Mouse (Mus musculus): Measurements from ENCODE around the gene Orc3. TPM values are rescaled to one million over a fixed set of nuclear protein-coding genes. Genes with fewer than 3 reads are reported as not detected.

The Orc3 gene
- 91.7 and 97.2 TPM in 2 replicates for polyA plus RNA-seq (2015; fragmentation: Nextera tagmentation; extraction: Ambion mirVana)

- 0% methylated on average over 42 of the region's 42 CpGs for WGBS
- H3K9ac ChIP-seq = peak within 1 kb of the TSS; percentile 89
- H3K4me2 ChIP-seq = peak within 1 kb of the TSS; percentile 94
These were observed at the start of gene Orc3, which contains the start of gene Rars2 for GRCm38 (mm10) chr4:34614630-34615094. Orc3 (minus strand) TSS chr4:34614944. Rars2 (plus strand) TSS chr4:34614957.

DNA sequence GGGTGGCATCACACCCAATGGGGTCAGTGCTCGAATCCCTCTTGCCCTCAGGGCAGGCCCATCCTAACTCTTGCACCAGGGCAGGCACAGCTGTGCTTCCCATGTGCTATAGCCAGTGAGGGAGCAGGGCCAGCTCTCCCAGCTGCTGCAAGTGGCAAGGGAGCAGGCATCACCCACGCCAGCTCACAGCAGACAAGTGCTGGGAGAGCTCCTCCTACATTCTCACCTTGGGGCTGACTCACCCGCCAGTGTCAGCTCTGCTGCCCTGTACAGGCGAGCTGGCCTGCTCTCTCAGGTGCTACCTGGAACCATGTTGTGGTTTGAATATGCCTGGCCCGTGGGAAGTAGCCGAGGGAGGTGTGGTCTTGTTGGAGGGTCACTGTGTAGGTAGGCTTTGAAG lies 47.2 kb upstream of the Orc3 start:
- Histone ChIP-seq H3K9ac (no peak overlapping the region), H3K27me3 (no peaks in the 10 kb centered on the region), H3K27ac (no peak overlapping the region), H3K4me1 (no peaks in the 10 kb centered on the region), H3K4me2 (no peak overlapping the region), H3K36me3 (ENCODE audit: poor library complexity, severe bottlenecking) (peaks cover 82% of the 10 kb centered on the region), H3K4me3 (no peak overlapping the region), H3K9me3 (replicated peaks) (no peaks in the 10 kb centered on the region)
- ATAC-seq = peak; percentile 27; the same call in 1 of the 2 replicates
- WGBS = 87% methylated on average over 6 of the region's 6 CpGs

More at GRCm38 (mm10) chr4:34614630-34615094, at the start of gene Orc3, which contains the start of gene Rars2:
- peak within 1 kb of the TSS; percentile 84 for H3K4me3 ChIP-seq
- H3K4me1 ChIP-seq = peaks cover 26% of the 10 kb centered on the region
- no peaks in the 10 kb centered on the region for H3K27me3 ChIP-seq
- H3K9me3 ChIP-seq (replicated peaks) = no peaks in the 10 kb centered on the region
- ATAC-seq = peak; percentile 100
- peak within 1 kb of the TSS; percentile 82 for H3K27ac ChIP-seq
- H3K36me3 ChIP-seq (ENCODE audit: poor library complexity, severe bottlenecking) = peaks cover 2% of the 10 kb centered on the region

DNA sequence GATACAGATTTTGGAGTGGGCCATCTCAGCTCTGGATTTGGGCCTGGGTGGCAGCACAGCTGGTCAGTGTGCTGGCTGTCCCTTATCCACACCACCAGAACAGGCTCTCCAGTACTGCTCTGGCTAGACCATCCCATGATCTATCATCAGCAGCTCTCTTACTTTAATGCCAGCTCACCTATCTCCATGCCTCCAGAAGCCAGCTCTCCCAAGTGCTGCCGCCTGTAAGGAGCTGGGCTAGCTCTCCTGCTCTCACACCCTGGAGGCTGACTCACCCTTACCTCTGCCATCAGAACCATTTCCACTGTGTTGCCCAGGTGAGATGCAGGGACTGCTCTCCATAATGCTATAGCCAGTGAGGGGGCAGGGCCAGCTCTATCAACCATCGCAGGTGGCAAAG lies 46.8 kb upstream of the Orc3 start:
- H3K9me3 ChIP-seq (replicated peaks) = no peaks in the 10 kb centered on the region
- peak; percentile 24; the same call in 1 of the 2 replicates for ATAC-seq
- no peak overlapping the region for H3K4me3 ChIP-seq
- H3K9ac ChIP-seq = no peak overlapping the region
- H3K4me1 ChIP-seq = no peaks in the 10 kb centered on the region
- WGBS = 91% methylated on average over 1 of the region's 2 CpGs
- peaks cover 82% of the 10 kb centered on the region for H3K36me3 ChIP-seq (ENCODE audit: poor library complexity, severe bottlenecking)
- no peak overlapping the region for H3K27ac ChIP-seq
- no peaks in the 10 kb centered on the region for H3K27me3 ChIP-seq
- H3K4me2 ChIP-seq = no peak overlapping the region

DNA sequence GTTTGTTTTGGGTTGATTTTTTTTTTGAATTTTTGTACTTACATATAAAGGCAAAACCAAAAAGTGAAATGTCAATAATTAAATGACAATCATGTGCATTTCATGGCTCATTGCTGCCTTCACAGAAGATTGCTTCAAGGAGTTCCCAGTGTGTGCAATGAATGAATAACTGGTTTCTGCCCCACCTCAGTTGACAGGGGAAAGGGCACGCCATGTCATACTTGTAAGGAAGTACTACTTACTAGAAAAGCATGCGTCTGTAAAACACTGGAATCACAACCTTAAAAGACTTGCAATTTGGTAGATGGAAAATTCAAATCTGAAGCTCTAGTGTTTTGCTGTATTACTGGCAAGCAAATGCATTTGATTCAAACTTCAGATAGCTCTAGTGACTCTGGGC lies 44.3 kb upstream of the Orc3 start:
- no peak overlapping the region for H3K4me2 ChIP-seq
- H3K36me3 ChIP-seq (ENCODE audit: poor library complexity, severe bottlenecking) = peaks cover 83% of the 10 kb centered on the region

DNA sequence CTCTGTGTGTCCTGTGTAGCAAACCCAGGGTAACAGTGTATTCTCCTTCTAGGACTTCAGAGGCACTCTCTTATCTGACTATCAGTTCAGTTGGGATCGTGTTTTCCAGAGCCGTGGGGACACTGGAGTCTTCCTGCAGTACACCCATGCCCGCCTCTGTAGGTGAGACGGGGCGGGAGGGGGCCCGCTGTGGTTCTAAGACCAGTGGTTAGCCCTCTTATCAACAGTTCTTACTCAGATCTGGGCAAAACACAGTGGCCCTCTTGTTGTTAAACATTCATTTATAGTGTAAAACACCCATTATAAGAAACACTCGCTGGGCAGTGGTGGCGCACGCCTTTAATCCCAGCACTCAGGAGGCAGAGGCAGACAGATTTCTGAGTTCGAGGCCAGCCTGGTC lies 41.4 kb upstream of the Orc3 start:
- Histone ChIP-seq H3K27me3 (no peaks in the 10 kb centered on the region), H3K9me3 (replicated peaks) (no peaks in the 10 kb centered on the region), H3K36me3 (ENCODE audit: poor library complexity, severe bottlenecking) (peaks cover 77% of the 10 kb centered on the region), H3K4me2 (no peak overlapping the region), H3K4me1 (no peaks in the 10 kb centered on the region), H3K27ac (no peak overlapping the region), H3K9ac (no peak overlapping the region), H3K4me3 (no peak overlapping the region)
- no peak for ATAC-seq
- 95% methylated on average over 10 of the region's 10 CpGs for WGBS

More for the DNA sequence above, 44.3 kb upstream of the Orc3 start:
- WGBS = 94% methylated on average over 2 of the region's 2 CpGs
- H3K4me3 ChIP-seq = no peak overlapping the region
- H3K27me3 ChIP-seq = no peaks in the 10 kb centered on the region
- H3K4me1 ChIP-seq = no peaks in the 10 kb centered on the region
- no peak overlapping the region for H3K27ac ChIP-seq
- no peak overlapping the region for H3K9ac ChIP-seq
- H3K9me3 ChIP-seq (replicated peaks) = no peaks in the 10 kb centered on the region
- ATAC-seq = no peak

- ATAC-seq = no peak
- WGBS = 93% methylated on average over 7 of the region's 7 CpGs
- no peak overlapping the region for H3K9ac ChIP-seq
- no peaks in the 10 kb centered on the region for H3K4me1 ChIP-seq
- H3K4me3 ChIP-seq = no peak overlapping the region
- no peaks in the 10 kb centered on the region for H3K9me3 ChIP-seq (replicated peaks)
- no peak overlapping the region for H3K27ac ChIP-seq
- no peak overlapping the region for H3K4me2 ChIP-seq
- peaks cover 62% of the 10 kb centered on the region for H3K36me3 ChIP-seq (ENCODE audit: poor library complexity, severe bottlenecking)
- H3K27me3 ChIP-seq = no peaks in the 10 kb centered on the region
These were observed 38.4 kb upstream of the Orc3 start for GRCm38 (mm10) chr4:34653179-34653578.

GRCm38 (mm10) chr4:34644779-34645178 lies 30.0 kb upstream of the Orc3 start:
- H3K36me3 ChIP-seq (ENCODE audit: poor library complexity, severe bottlenecking) = peaks cover 56% of the 10 kb centered on the region
- no peak overlapping the region for H3K9ac ChIP-seq
- H3K4me2 ChIP-seq = no peak overlapping the region
- ATAC-seq = no peak
- no peak overlapping the region for H3K27ac ChIP-seq
- no peaks in the 10 kb centered on the region for H3K4me1 ChIP-seq
- no peaks in the 10 kb centered on the region for H3K9me3 ChIP-seq (replicated peaks)
- no peaks in the 10 kb centered on the region for H3K27me3 ChIP-seq
- H3K4me3 ChIP-seq = no peak overlapping the region

DNA sequence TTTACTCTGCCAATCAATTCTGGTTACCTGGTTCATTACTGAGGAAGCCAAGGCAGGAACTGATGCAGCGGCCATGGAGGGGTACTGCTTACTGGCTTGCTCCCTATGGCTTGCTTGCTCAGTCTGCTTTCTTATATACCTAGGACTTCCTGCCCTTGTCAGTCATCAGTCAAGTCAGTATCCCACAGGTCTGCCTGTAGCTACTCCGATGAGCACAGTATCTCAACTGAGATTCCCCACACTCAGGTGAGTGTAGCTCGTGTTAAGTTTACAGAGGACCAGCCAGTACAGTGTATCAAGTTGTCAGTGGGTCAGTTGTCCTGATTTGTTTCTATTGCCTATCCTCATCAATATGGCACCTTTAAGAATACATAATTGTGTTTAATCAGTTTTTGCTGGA lies 26.0 kb upstream of the Orc3 start:
- H3K9me3 ChIP-seq (replicated peaks) = no peaks in the 10 kb centered on the region
- no peaks in the 10 kb centered on the region for H3K27me3 ChIP-seq
- WGBS = 94% methylated on average over 3 of the region's 3 CpGs
- ATAC-seq = no peak
- H3K27ac ChIP-seq = no peak overlapping the region
- H3K4me3 ChIP-seq = no peak overlapping the region
- H3K9ac ChIP-seq = no peak overlapping the region
- no peaks in the 10 kb centered on the region for H3K4me1 ChIP-seq
- no peak overlapping the region for H3K4me2 ChIP-seq
- H3K36me3 ChIP-seq (ENCODE audit: poor library complexity, severe bottlenecking) = peaks cover 34% of the 10 kb centered on the region

- Histone ChIP-seq H3K9me3 (replicated peaks) (no peaks in the 10 kb centered on the region), H3K9ac (no peak overlapping the region), H3K4me2 (no peak overlapping the region), H3K27me3 (no peaks in the 10 kb centered on the region), H3K4me1 (no peaks in the 10 kb centered on the region), H3K4me3 (no peak overlapping the region), H3K36me3 (ENCODE audit: poor library complexity, severe bottlenecking) (peaks cover 34% of the 10 kb centered on the region), H3K27ac (no peak overlapping the region)
- no peak for ATAC-seq
- 91% methylated on average over 5 of the region's 5 CpGs for WGBS
These were observed 25.1 kb upstream of the Orc3 start for GRCm38 (mm10) chr4:34639745-34640364.

DNA sequence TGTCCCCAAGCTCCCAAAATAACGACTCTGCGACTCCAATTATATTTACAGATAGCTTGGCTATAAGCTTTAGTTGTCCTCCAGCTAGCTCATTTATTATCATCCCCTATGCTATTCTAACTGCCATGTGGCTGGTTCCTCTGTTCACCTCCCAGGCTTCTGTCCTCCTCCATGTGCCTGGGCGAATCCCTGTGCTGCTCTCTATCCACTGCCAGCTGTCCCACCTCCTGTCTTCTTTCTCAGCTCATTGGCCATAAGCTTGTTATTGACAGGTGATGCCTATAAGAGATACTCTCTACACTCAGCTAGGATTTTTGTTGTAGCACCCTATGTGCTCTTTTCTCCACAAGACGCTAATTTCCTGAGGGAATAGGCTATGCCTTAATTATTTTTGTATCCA lies 23.1 kb upstream of the Orc3 start:
- no peak overlapping the region for H3K4me2 ChIP-seq
- H3K9me3 ChIP-seq (replicated peaks) = no peaks in the 10 kb centered on the region
- no peak overlapping the region for H3K27ac ChIP-seq
- no peak for ATAC-seq
- no peaks in the 10 kb centered on the region for H3K27me3 ChIP-seq
- H3K4me3 ChIP-seq = no peak overlapping the region
- WGBS = 88% methylated on average over 4 of the region's 4 CpGs
- no peak overlapping the region for H3K9ac ChIP-seq
- no peaks in the 10 kb centered on the region for H3K4me1 ChIP-seq
- peaks cover 40% of the 10 kb centered on the region for H3K36me3 ChIP-seq (ENCODE audit: poor library complexity, severe bottlenecking)

DNA sequence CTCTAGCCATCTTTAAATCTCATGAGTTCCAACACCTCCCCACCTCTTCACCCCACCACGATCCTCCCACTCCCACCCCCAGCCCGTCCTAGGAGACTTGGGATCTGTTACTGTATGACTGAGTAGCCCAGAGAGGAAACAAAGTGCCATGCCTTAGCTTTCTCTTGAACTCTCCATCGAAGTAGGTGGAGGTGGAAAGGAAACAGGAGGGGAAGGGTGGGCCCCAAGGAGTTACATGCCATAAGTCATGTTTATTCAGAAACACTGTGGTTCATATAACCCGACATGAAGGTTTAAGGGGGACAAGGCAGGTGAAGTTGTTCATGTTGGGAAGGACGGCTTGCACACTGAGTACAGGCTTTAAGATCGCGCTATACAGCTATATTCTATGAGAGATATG lies 22.6 kb upstream of the Orc3 start:
- Histone ChIP-seq H3K27me3 (no peaks in the 10 kb centered on the region), H3K9ac (no peak overlapping the region), H3K4me2 (no peak overlapping the region), H3K36me3 (ENCODE audit: poor library complexity, severe bottlenecking) (peaks cover 40% of the 10 kb centered on the region), H3K9me3 (replicated peaks) (no peaks in the 10 kb centered on the region), H3K4me1 (no peaks in the 10 kb centered on the region), H3K4me3 (no peak overlapping the region), H3K27ac (no peak overlapping the region)
- ATAC-seq = no peak
- WGBS = 93% methylated on average over 7 of the region's 7 CpGs

- no peak for ATAC-seq
- WGBS = 93% methylated on average over 5 of the region's 5 CpGs
These were observed 21.3 kb upstream of the Orc3 start for GRCm38 (mm10) chr4:34636036-34636435.

GRCm38 (mm10) chr4:34634129-34634528 lies 19.4 kb upstream of the Orc3 start:
- no peak overlapping the region for H3K27ac ChIP-seq
- H3K9me3 ChIP-seq (replicated peaks) = no peaks in the 10 kb centered on the region
- no peaks in the 10 kb centered on the region for H3K4me1 ChIP-seq
- no peak overlapping the region for H3K9ac ChIP-seq
- 94% methylated on average over 7 of the region's 7 CpGs for WGBS
- no peak for ATAC-seq
- H3K36me3 ChIP-seq (ENCODE audit: poor library complexity, severe bottlenecking) = peaks cover 32% of the 10 kb centered on the region
- H3K27me3 ChIP-seq = no peaks in the 10 kb centered on the region
- H3K4me3 ChIP-seq = no peak overlapping the region
- H3K4me2 ChIP-seq = no peak overlapping the region

More at GRCm38 (mm10) chr4:34636036-34636435, 21.3 kb upstream of the Orc3 start:
- Histone ChIP-seq H3K4me2 (no peak overlapping the region), H3K4me3 (no peak overlapping the region), H3K36me3 (ENCODE audit: poor library complexity, severe bottlenecking) (peaks cover 36% of the 10 kb centered on the region), H3K9me3 (replicated peaks) (no peaks in the 10 kb centered on the region), H3K9ac (no peak overlapping the region), H3K27ac (no peak overlapping the region), H3K4me1 (no peaks in the 10 kb centered on the region), H3K27me3 (no peaks in the 10 kb centered on the region)

Measured in forebrain, embryonic 13.5 days (tissue).